Mouse (Mus musculus): ENCODE measurements around the gene Ift52.

GRCm38 (mm10) chr2:162972752-162973151 is 44.4 kb upstream of the Ift52 start:
- TF ChIP-seq CTCF (IDR thresholded peaks at IDR 0.05; ENCODE audit: extremely low read depth, insufficient read length, insufficient replicate concordance, low read depth, low read length) (no peak), POLR2A (IDR thresholded peaks at IDR 0.05; ENCODE audit: low read depth, low read length) (no peak)
